Mouse (Mus musculus): Measurements from ENCODE around the gene Il27.

- TF ChIP-seq HCFC1 (IDR thresholded peaks at IDR 0.05; ENCODE audit: borderline replicate concordance, insufficient read depth, low read length), result no peak
- no peak for TF ChIP-seq MAFK (IDR thresholded peaks at IDR 0.05; ENCODE audit: insufficient read depth, low read depth, low read length)
- TF ChIP-seq CHD2 (IDR thresholded peaks at IDR 0.05; ENCODE audit: low read depth, low read length), result no peak
- TF ChIP-seq ZC3H11A (IDR thresholded peaks at IDR 0.05; ENCODE audit: borderline replicate concordance, low read depth, low read length), result no peak
- no peak for TF ChIP-seq ZNF384 (IDR thresholded peaks at IDR 0.05; ENCODE audit: low read depth, low read length)
Measured at GRCm38 (mm10) chr7:126565693-126566092, 29.0 kb downstream of the Il27 start.

Data from ES-E14 (cell line).